Mouse (Mus musculus): ENCODE data around the gene Zfp933.
"Not testable (repeated sequence)": the region's sequence is repeated elsewhere in the genome, so short reads cannot be mapped to it uniquely, and the experiment has no call there.

- TF ChIP-seq HCFC1 (IDR thresholded peaks at IDR 0.05; ENCODE audit: borderline replicate concordance, insufficient read depth, low read length); ZC3H11A (IDR thresholded peaks at IDR 0.05; ENCODE audit: borderline replicate concordance, low read depth, low read length); CHD2 (IDR thresholded peaks at IDR 0.05; ENCODE audit: low read depth, low read length): not testable (repeated sequence)
Measured at GRCm38 (mm10) chr4:147809292-147809965, 38.7 kb downstream of the Zfp933 start, which contains the start of gene Zfp984.
